ENCODE assay signal across 14 mouse cellular contexts in genomic region chr1:58046721-58047290, GRCm38 (mm10). TPM values are rescaled to one million over a fixed set of nuclear protein-coding genes. Genes with fewer than 3 reads are reported as not detected.
A peak's percentile ranks its signal among the peaks of the same experiment; 100 is the strongest.
DNase-seq lines count a peak whose midpoint lies in the region; ATAC-seq and TF ChIP-seq lines count a peak whose summit lies in the region.
"Had no signal": no experiment of that assay in that cellular context is flagged by ENCODE, and none has a peak within 500 bp of the region (broad histone marks: within the 10 kb centered on the region; RNA-seq: fewer than 3 reads in every experiment).

No protein-coding gene starts in this region.

- H3K9ac ChIP-seq in hindbrain, embryonic 11.5 days (ENCODE audit: low read depth, low read length), result no peak overlapping the region
- no peak overlapping the region for H3K9ac ChIP-seq in forebrain, embryonic 14.5 days (ENCODE audit: low read length)
- no peak overlapping the region for H3K9ac ChIP-seq in hindbrain, embryonic 16.5 days (ENCODE audit: low read depth, low read length)
- H3K9ac ChIP-seq: limb, embryonic 13.5 days; liver, embryonic 14.5 days had no signal

- H3K4me1 ChIP-seq in hindbrain, embryonic 11.5 days (replicated peaks; ENCODE audit: control insufficient read depth, insufficient read depth, low read length), result no peaks in the 10 kb centered on the region
- H3K4me1 ChIP-seq in hindbrain, embryonic 10.5 days (replicated peaks), result no peaks in the 10 kb centered on the region
- H3K4me1 ChIP-seq in forebrain, embryonic 14.5 days (ENCODE audit: control insufficient read depth, insufficient read depth, low read length), result peaks cover 10% of the 10 kb centered on the region
- no peaks in the 10 kb centered on the region for H3K4me1 ChIP-seq in hindbrain, embryonic 16.5 days (ENCODE audit: control insufficient read depth, insufficient read depth, low read depth, low read length)
- H3K4me1 ChIP-seq: limb, embryonic 13.5 days had no signal

- 60% methylated on average over 3 of the region's 3 CpGs for WGBS in hindbrain, embryonic 11.5 days
- WGBS in hindbrain, embryonic 10.5 days, result 67% methylated on average over 3 of the region's 3 CpGs
- 9% methylated on average over 3 of the region's 3 CpGs for WGBS in forebrain, embryonic 14.5 days
- WGBS in hindbrain, embryonic 16.5 days, result 38% methylated on average over 3 of the region's 3 CpGs

- no peaks in the 10 kb centered on the region for H3K36me3 ChIP-seq in hindbrain, embryonic 11.5 days (ENCODE audit: control insufficient read depth, insufficient read depth, low read length)
- no peaks in the 10 kb centered on the region for H3K36me3 ChIP-seq in hindbrain, embryonic 10.5 days
- H3K36me3 ChIP-seq in forebrain, embryonic 14.5 days (ENCODE audit: control insufficient read depth, insufficient read depth, low read length), result no peaks in the 10 kb centered on the region
- no peaks in the 10 kb centered on the region for H3K36me3 ChIP-seq in hindbrain, embryonic 16.5 days (ENCODE audit: control insufficient read depth, insufficient read depth, low read length)
- H3K36me3 ChIP-seq: limb, embryonic 13.5 days had no signal

- no peak overlapping the region for H3K4me3 ChIP-seq in hindbrain, embryonic 11.5 days (ENCODE audit: low read depth, low read length)
- no peak overlapping the region for H3K4me3 ChIP-seq in hindbrain, embryonic 10.5 days
- no peak overlapping the region for H3K4me3 ChIP-seq in forebrain, embryonic 14.5 days (ENCODE audit: low read depth, low read length)
- H3K4me3 ChIP-seq in hindbrain, embryonic 16.5 days (ENCODE audit: low read length), result no peak overlapping the region
- H3K4me3 ChIP-seq: limb, embryonic 13.5 days had no signal

- TF ChIP-seq CTCF in brain, embryonic 14.5 days (IDR thresholded peaks at IDR 0.05; ENCODE audit: borderline replicate concordance, extremely low read depth, insufficient read depth, insufficient read length), result no peak

- H3K27ac ChIP-seq in hindbrain, embryonic 11.5 days (ENCODE audit: low read depth, low read length), result no peak overlapping the region
- H3K27ac ChIP-seq in hindbrain, embryonic 10.5 days, result no peak overlapping the region
- H3K27ac ChIP-seq in forebrain, embryonic 14.5 days (ENCODE audit: low read depth, low read length), result no peak overlapping the region
- H3K27ac ChIP-seq in hindbrain, embryonic 16.5 days (ENCODE audit: low read depth, low read length), result no peak overlapping the region
- H3K27ac ChIP-seq: limb, embryonic 13.5 days; liver, embryonic 14.5 days had no signal

- H3K27me3 ChIP-seq in hindbrain, embryonic 11.5 days (ENCODE audit: control insufficient read depth, insufficient read depth, low read length), result no peaks in the 10 kb centered on the region
- H3K27me3 ChIP-seq in hindbrain, embryonic 10.5 days (ENCODE audit: insufficient read depth, poor library complexity, severe bottlenecking), result no peaks in the 10 kb centered on the region
- no peaks in the 10 kb centered on the region for H3K27me3 ChIP-seq in forebrain, embryonic 14.5 days (replicated peaks; ENCODE audit: control insufficient read depth, insufficient read depth, low read length)
- H3K27me3 ChIP-seq in hindbrain, embryonic 16.5 days (replicated peaks; ENCODE audit: control insufficient read depth, insufficient read depth, low read length), result no peaks in the 10 kb centered on the region
- H3K27me3 ChIP-seq: limb, embryonic 13.5 days had no signal

- intact Hi-C loops in gastrocnemius, postnatal 36 days (cut with DNase I), result no loop called here

- no peak overlapping the region for H3K4me2 ChIP-seq in hindbrain, embryonic 11.5 days (replicated peaks; ENCODE audit: low read depth, low read length)
- H3K4me2 ChIP-seq in forebrain, embryonic 14.5 days (ENCODE audit: low read length), result no peak overlapping the region
- H3K4me2 ChIP-seq in hindbrain, embryonic 16.5 days (ENCODE audit: low read length), result no peak overlapping the region
- H3K4me2 ChIP-seq: limb, embryonic 13.5 days had no signal

- no peaks in the 10 kb centered on the region for H3K9me3 ChIP-seq in hindbrain, embryonic 11.5 days (ENCODE audit: control insufficient read depth, low read length)
- H3K9me3 ChIP-seq in hindbrain, embryonic 10.5 days, result no peaks in the 10 kb centered on the region
- H3K9me3 ChIP-seq in forebrain, embryonic 14.5 days (replicated peaks; ENCODE audit: control insufficient read depth, low read length), result no peaks in the 10 kb centered on the region
- H3K9me3 ChIP-seq in hindbrain, embryonic 16.5 days (ENCODE audit: control insufficient read depth, low read length), result no peaks in the 10 kb centered on the region
- H3K9me3 ChIP-seq: limb, embryonic 13.5 days had no signal

- no peak for TF ChIP-seq POLR2A in brain, embryonic 14.5 days (IDR thresholded peaks at IDR 0.05; ENCODE audit: borderline replicate concordance, extremely low read depth, insufficient read depth, insufficient read length, poor library complexity, severe bottlenecking)

- ATAC-seq in hindbrain, embryonic 11.5 days (ENCODE audit: low FRiP score), result peak; percentile 60
- peak; percentile 80 for ATAC-seq in forebrain, embryonic 14.5 days
- ATAC-seq in hindbrain, embryonic 16.5 days, result peak; percentile 44; the same call in 1 of the 2 replicates
- ATAC-seq in megakaryocyte progenitor cell, adult 5-6 weeks (replicated peaks; ENCODE audit: poor library complexity), result no peak
- ATAC-seq: inflammation-experienced regulatory T-cells, adult 6 months had no signal

- no peak for DNase-seq in hindbrain, embryonic 11.5 days (ENCODE audit: low spot score)
- DNase-seq in hindbrain, embryonic 10.5 days (ENCODE audit: low spot score), result no peak
- peak; percentile 83 for DNase-seq in brain, embryonic 14.5 days (ENCODE audit: low read depth)
- DNase-seq in forebrain, embryonic 14.5 days (ENCODE audit: low spot score), result peak; percentile 50
- DNase-seq in gastrocnemius, postnatal 36 days, result no peak
- DNase-seq: kidney, adult 9 months; kidney, postnatal 4 days; right cerebral cortex, postnatal 14 days; thymus, postnatal 14 days had no signal

RNA-seq across cellular contexts. Expression of gene Aox1, which starts 17.1 kb away (rescaled TPM):
- polyA plus RNA-seq in hindbrain, embryonic 11.5 days (2014; fragmentation: Nextera tagmentation; extraction: Ambion mirVana), result 0.04 and 0.15 TPM in 2 replicates
- polyA plus RNA-seq in hindbrain, embryonic 10.5 days (2016; fragmentation: Nextera tagmentation; extraction: Ambion mirVana), result 0.03 and 0.25 TPM in 2 replicates
- 0.29 and 0.44 TPM in 2 replicates for polyA plus RNA-seq in brain, embryonic 14.5 days (2012; rRNA removed)
- 0.08 and 0.19 TPM in 2 replicates for polyA plus RNA-seq in forebrain, embryonic 14.5 days (2014; fragmentation: Nextera tagmentation; extraction: Ambion mirVana)
- 0.36 and 0.50 TPM in 2 replicates for polyA plus RNA-seq in hindbrain, embryonic 16.5 days (2015; fragmentation: Nextera tagmentation; extraction: Ambion mirVana)
- not detected in 2 replicates for total RNA-seq in megakaryocyte progenitor cell, adult 5-6 weeks (2015)
- total RNA-seq in megakaryocyte progenitor cell, adult 5-6 weeks (2017), result not detected in 2 replicates
- 1 to 10 TPM; 6.4 to 6.6 TPM for total RNA-seq in gastrocnemius, postnatal 36 days (2021)
- polyA plus RNA-seq: inflammation-experienced regulatory T-cells, adult 6 months had no signal

RNA-seq across cellular contexts. Expression of gene Kctd18, which starts 28.1 kb away (rescaled TPM):
- polyA plus RNA-seq in hindbrain, embryonic 11.5 days (2014; fragmentation: Nextera tagmentation; extraction: Ambion mirVana), result 19.0 and 19.3 TPM in 2 replicates
- 18.5 and 19.2 TPM in 2 replicates for polyA plus RNA-seq in hindbrain, embryonic 10.5 days (2016; fragmentation: Nextera tagmentation; extraction: Ambion mirVana)
- polyA plus RNA-seq in brain, embryonic 14.5 days (2012; rRNA removed), result 31.4 and 33.5 TPM in 2 replicates
- 22.1 and 22.6 TPM in 2 replicates for polyA plus RNA-seq in forebrain, embryonic 14.5 days (2014; fragmentation: Nextera tagmentation; extraction: Ambion mirVana)
- polyA plus RNA-seq in hindbrain, embryonic 16.5 days (2015; fragmentation: Nextera tagmentation; extraction: Ambion mirVana), result 27.8 and 27.9 TPM in 2 replicates
- total RNA-seq in megakaryocyte progenitor cell, adult 5-6 weeks (2015), result 9.5 and 9.6 TPM in 2 replicates
- 19.9 and 20.3 TPM in 2 replicates for total RNA-seq in megakaryocyte progenitor cell, adult 5-6 weeks (2017)
- 1 to 10 TPM; 4.1 to 5.3 TPM for total RNA-seq in gastrocnemius, postnatal 36 days (2021)

RNA-seq across cellular contexts. Expression of gene Sgo2a, which starts 51.0 kb away (rescaled TPM):
- 25.9 and 26.0 TPM in 2 replicates for polyA plus RNA-seq in hindbrain, embryonic 11.5 days (2014; fragmentation: Nextera tagmentation; extraction: Ambion mirVana)
- 16.5 and 19.6 TPM in 2 replicates for polyA plus RNA-seq in hindbrain, embryonic 10.5 days (2016; fragmentation: Nextera tagmentation; extraction: Ambion mirVana)
- polyA plus RNA-seq in brain, embryonic 14.5 days (2012; rRNA removed), result 5.3 and 6.8 TPM in 2 replicates
- polyA plus RNA-seq in forebrain, embryonic 14.5 days (2014; fragmentation: Nextera tagmentation; extraction: Ambion mirVana), result 11.0 and 12.2 TPM in 2 replicates
- polyA plus RNA-seq in hindbrain, embryonic 16.5 days (2015; fragmentation: Nextera tagmentation; extraction: Ambion mirVana), result 3.4 and 3.7 TPM in 2 replicates
- total RNA-seq in megakaryocyte progenitor cell, adult 5-6 weeks (2015), result 43.9 and 51.0 TPM in 2 replicates
- total RNA-seq in megakaryocyte progenitor cell, adult 5-6 weeks (2017), result 38.6 and 47.8 TPM in 2 replicates
- total RNA-seq in gastrocnemius, postnatal 36 days (2021), result under 1 TPM; 0.42 to 0.46 TPM

Comparison
In these comparisons a context has a peak if more than half of its experiments do, and no peak if none do; other contexts are left out.
1. DNase-seq: peak in brain, embryonic 14.5 days (single experiment) and forebrain, embryonic 14.5 days (single experiment); none in hindbrain, embryonic 11.5 days (single experiment), hindbrain, embryonic 10.5 days (single experiment) and gastrocnemius, postnatal 36 days (0 of 2).